16 mouse cellular contexts compared by ENCODE assay signal in the genomic region with DNA sequence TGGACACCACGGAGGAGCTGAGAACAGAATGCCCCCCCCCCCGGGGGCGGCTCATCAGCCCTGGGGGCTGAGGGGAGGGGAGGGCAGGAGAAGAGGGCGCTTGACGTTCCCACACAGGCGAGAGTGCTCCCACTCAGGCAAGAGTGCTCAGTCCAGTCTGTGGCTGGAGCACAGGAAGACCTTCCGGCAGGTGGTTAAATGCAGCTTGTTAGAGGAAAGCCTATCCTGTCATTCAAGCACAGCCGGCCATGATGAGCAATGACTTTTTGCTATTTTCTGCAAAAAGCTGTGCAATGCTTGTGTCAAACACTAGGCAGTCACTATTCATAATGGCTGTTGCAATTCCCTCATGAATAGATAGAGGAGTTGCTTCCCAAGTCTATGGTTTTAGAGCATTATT.
"Had no signal": no experiment of that assay in that cellular context is flagged by ENCODE, and none has a peak within 500 bp of the region (broad histone marks: within the 10 kb centered on the region; RNA-seq: fewer than 3 reads in every experiment).

No protein-coding gene starts in this region.

- H3K4me1 ChIP-seq: liver, embryonic 13.5 days; liver, embryonic 15.5 days; midbrain, embryonic 10.5 days; midbrain, embryonic 12.5 days; neural tube, embryonic 12.5 days; stomach, embryonic 15.5 days had no signal

- H3K9me3 ChIP-seq: liver, embryonic 13.5 days; liver, embryonic 15.5 days; midbrain, embryonic 10.5 days; midbrain, embryonic 12.5 days; neural tube, embryonic 12.5 days; stomach, embryonic 15.5 days had no signal

- H3K27me3 ChIP-seq: midbrain, embryonic 12.5 days; neural tube, embryonic 12.5 days; stomach, embryonic 15.5 days had no signal

- H3K4me2 ChIP-seq: liver, embryonic 11.5 days; liver, embryonic 13.5 days; liver, embryonic 15.5 days; midbrain, embryonic 12.5 days; neural tube, embryonic 12.5 days; stomach, embryonic 15.5 days had no signal

- H3K36me3 ChIP-seq: liver, embryonic 13.5 days; liver, embryonic 15.5 days; midbrain, embryonic 10.5 days; midbrain, embryonic 12.5 days; neural tube, embryonic 12.5 days; stomach, embryonic 15.5 days had no signal

- H3K27ac ChIP-seq: liver, embryonic 13.5 days; liver, embryonic 15.5 days; macrophage; midbrain, embryonic 10.5 days; midbrain, embryonic 12.5 days; neural tube, embryonic 12.5 days; stomach, embryonic 15.5 days; stomach, postnatal 0 days had no signal

- DNase-seq: liver, embryonic 13.5 days; liver, postnatal 0 days; lung, adult 2 months; lung, postnatal 10 days; midbrain, embryonic 14.5 days; right cerebral cortex, postnatal 14 days; thymus, postnatal 14 days; thymus, postnatal 4 days had no signal

- ATAC-seq: liver, postnatal 0 days had no signal

- H3K9ac ChIP-seq: liver, embryonic 13.5 days; liver, embryonic 15.5 days; liver, postnatal 0 days; midbrain, embryonic 12.5 days; neural tube, embryonic 12.5 days; stomach, embryonic 15.5 days had no signal

- H3K4me3 ChIP-seq: liver, embryonic 13.5 days; liver, embryonic 15.5 days; midbrain, embryonic 10.5 days; midbrain, embryonic 12.5 days; neural tube, embryonic 12.5 days; stomach, embryonic 15.5 days had no signal
